Mouse (Mus musculus): ENCODE results near the gene Grm4.
"Not testable (repeated sequence)": the region's sequence is repeated elsewhere in the genome, so short reads cannot be mapped to it uniquely, and the experiment has no call there.

The Grm4 gene

DNA sequence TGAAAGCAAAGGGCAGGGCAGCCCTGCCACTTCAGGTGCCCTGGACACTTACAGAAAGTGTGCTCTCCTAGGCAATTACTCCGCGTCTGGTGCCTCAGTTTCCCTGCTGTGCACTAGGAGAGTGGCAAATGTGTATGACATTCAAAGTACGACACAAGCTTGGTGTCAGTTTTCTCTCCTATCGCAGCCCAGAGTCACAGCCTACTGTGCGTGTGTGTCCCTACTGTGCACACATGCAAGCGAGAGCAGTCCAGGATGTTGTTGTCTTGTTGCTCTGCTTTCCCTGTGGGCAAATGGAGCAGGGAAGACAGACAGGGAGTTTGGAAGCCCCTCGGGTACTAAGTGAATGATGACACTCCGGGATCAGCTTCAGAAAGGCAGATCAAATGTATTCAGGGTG is 131.2 kb downstream of the Grm4 start:
- DNase-seq (ENCODE audit: low spot score), result no peak

DNA sequence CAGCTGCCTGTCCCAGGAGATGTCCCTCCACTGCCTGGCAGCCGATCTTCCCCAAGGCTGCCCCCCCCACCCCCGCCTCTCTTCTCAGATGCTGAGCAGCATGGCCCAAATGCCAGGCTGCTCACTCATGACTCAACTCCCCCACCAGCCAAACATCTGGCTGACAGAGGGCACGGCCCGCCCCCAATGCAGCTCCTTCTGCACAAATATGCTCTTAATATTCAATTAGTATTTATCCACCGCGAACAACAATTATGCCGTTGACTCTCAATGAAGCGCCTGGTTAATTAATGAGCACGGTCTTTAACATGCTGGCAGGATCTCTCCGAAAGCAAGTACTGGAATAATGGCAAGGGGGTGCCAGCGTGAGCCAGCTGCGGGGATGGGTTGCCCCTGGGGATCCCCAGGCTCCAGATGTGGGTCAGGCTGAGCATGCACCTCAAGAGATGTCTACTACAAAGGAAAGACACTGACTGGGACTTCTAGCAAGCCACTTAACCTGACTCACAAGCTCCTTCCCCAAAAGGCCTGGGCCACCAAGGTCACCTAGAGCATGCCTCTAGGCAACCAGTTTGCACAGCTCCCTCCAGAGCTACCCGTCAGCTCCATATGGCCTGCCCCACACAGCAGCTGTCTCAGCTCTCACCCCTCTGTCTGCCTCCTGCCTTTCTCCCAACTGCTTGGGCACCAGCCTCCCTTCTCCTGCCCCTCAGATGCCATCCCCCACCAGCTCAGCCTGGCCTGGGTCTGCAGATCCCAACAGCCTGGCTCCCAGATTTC is 131.8 kb downstream of the Grm4 start:
- DNase-seq (ENCODE audit: low spot score), result no peak

GRCm38 (mm10) chr17:27386438-27386837 is 134.8 kb downstream of the Grm4 start:
- no peak for DNase-seq (ENCODE audit: low spot score)

- DNase-seq (ENCODE audit: low spot score), result no peak
These were observed 135.5 kb downstream of the Grm4 start for GRCm38 (mm10) chr17:27385513-27386261.

DNA sequence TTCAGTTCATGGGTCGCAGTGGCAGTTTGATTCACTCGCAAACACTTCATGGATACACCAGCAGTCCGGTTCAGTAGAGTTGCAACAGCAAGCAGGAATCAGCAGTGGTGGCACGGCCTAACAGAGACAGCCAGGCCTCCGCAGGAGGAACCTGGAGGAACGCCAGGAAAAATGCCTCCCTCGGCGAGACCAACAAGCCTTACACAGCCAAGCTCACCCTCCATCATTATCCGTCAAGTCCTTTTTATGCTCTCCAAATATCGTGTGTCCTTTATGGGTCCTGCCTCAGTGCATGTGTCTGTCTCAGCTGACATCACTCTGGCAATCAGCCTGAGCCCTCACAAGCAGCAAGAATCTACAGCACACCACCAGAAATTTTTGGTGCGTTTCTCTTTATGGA is 138.3 kb downstream of the Grm4 start:
- DNase-seq (ENCODE audit: low spot score), result no peak

GRCm38 (mm10) chr17:27380911-27381459 is 140.2 kb downstream of the Grm4 start:
- DNase-seq (ENCODE audit: low spot score), result not testable (repeated sequence)

DNA sequence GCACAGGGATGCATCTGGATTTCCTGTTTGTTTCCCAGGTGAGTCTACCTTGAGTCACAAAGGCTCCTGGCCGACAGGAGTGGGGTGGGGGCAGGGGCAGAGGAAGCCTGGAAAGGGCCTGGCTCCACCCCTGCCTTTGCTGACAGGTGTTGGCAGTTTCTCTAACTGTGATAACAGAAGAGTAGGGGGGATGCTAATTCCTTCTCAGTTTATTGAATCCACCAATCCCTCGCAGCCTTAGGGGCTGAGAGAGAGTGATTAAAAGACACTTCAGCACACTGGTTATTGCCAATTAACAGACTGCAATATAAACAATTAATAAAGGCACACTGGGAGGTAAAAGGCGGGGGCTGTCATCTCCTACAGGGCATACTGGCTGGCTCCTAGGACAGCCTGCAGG is 142.2 kb downstream of the Grm4 start:
- no peak for DNase-seq (ENCODE audit: low spot score)

- no peak for DNase-seq (ENCODE audit: low spot score)
These were observed 144.1 kb downstream of the Grm4 start for GRCm38 (mm10) chr17:27377151-27377550.

GRCm38 (mm10) chr17:27375551-27375950 is 145.7 kb downstream of the Grm4 start:
- DNase-seq (ENCODE audit: low spot score), result no peak
